Comparison of ENCODE assay signal across 22 mouse cellular contexts in genomic region chr4:129221097-129222010, GRCm38 (mm10). TPM values are rescaled to one million over a fixed set of nuclear protein-coding genes. Genes with fewer than 3 reads are reported as not detected.
DNase-seq lines count a peak whose midpoint lies in the region; TF ChIP-seq lines count a peak whose summit lies in the region.
"Had no signal": no experiment of that assay in that cellular context is flagged by ENCODE, and none has a peak within 500 bp of the region (broad histone marks: within the 10 kb centered on the region; RNA-seq: fewer than 3 reads in every experiment).

No protein-coding gene starts in this region.

- no peak overlapping the region for H3K4me2 ChIP-seq in CH12.LX (ENCODE audit: insufficient read depth, low read depth, poor library complexity, severe bottlenecking)
- H3K4me2 ChIP-seq: embryonic facial prominence, embryonic 15.5 days; forebrain, embryonic 15.5 days; hindbrain, embryonic 15.5 days; intestine, embryonic 15.5 days; limb, embryonic 13.5 days; liver, embryonic 12.5 days; midbrain, embryonic 15.5 days; stomach, embryonic 15.5 days had no signal

- 0 out of 2 replicates have a peak overlapping the region, but pooled peaks have one; percentile 6 for H3K27ac ChIP-seq in gastrocnemius, adult 2 months
- no peak overlapping the region for H3K27ac ChIP-seq in CH12.LX (ENCODE audit: insufficient read depth, low read depth)
- H3K27ac ChIP-seq: forebrain, embryonic 15.5 days; heart, embryonic 10.5 days; hindbrain, embryonic 15.5 days; intestine, embryonic 15.5 days; limb, embryonic 13.5 days; liver, embryonic 12.5 days; midbrain, embryonic 15.5 days; stomach, embryonic 15.5 days had no signal

- H3K4me1 ChIP-seq in CH12.LX (ENCODE audit: control insufficient read depth in 1 of 2, insufficient read depth in 2 of 2) (no peaks in the 10 kb centered on the region), E14TG2a.4 (replicated peaks; ENCODE audit: low read depth, low read length) (peaks cover 100% of the 10 kb centered on the region)

- intact Hi-C loops in gastrocnemius, adult 2 months (cut with DNase I) = loop anchor here (5.0 kb wide), 1 partner anchor 46 kb away; no protein-coding TSS in a partner anchor

- no peak for TF ChIP-seq POLR2A in CH12.LX (IDR thresholded peaks at IDR 0.05; ENCODE audit: low read depth, low read length)

- in situ Hi-C loops in CH12.LX (cut with MboI; ENCODE audit: low pct_ligation_motif_present, low pct_unique_long_range_greater_than_20kb, low sequenced_read_pairs) = loop anchor here (5.0 kb wide), 1 partner anchor 36 kb away; no protein-coding TSS in a partner anchor

- DNase-seq in gastrocnemius, adult 2 months = no peak
- no peak for DNase-seq in gastrocnemius, postnatal 25 days
- DNase-seq in CH12.LX (ENCODE audit: extremely low read depth) (no peak), R1 (ENCODE audit: low read depth, low spot score) (peak; percentile 69)
- no peak for DNase-seq in urinary bladder, postnatal 14 days (ENCODE audit: low spot score)
- no peak for DNase-seq in left cerebral cortex, adult 11 months (ENCODE audit: low spot score)
- DNase-seq: heart, postnatal 4 days; kidney, adult 8-10 months; kidney, postnatal 10 days; lung, adult 18-20 months; thymus, postnatal 25 days had no signal

- H3K9ac ChIP-seq in CH12.LX (ENCODE audit: insufficient read depth, low read depth) = no peak overlapping the region
- H3K9ac ChIP-seq: embryonic facial prominence, embryonic 15.5 days; forebrain, embryonic 15.5 days; hindbrain, embryonic 15.5 days; intestine, embryonic 15.5 days; liver, embryonic 12.5 days; midbrain, embryonic 15.5 days; stomach, embryonic 15.5 days had no signal

- no peaks in the 10 kb centered on the region for H3K9me3 ChIP-seq in CH12.LX (replicated peaks; ENCODE audit: low read length)
- H3K9me3 ChIP-seq in E14TG2a.4 (ENCODE audit: low read length) = no peaks in the 10 kb centered on the region
- H3K9me3 ChIP-seq: embryonic facial prominence, embryonic 15.5 days; forebrain, embryonic 15.5 days; heart, embryonic 10.5 days; hindbrain, embryonic 15.5 days; intestine, embryonic 15.5 days; limb, embryonic 13.5 days; liver, embryonic 12.5 days; midbrain, embryonic 15.5 days; stomach, embryonic 15.5 days had no signal

- no peaks in the 10 kb centered on the region for H3K79me2 ChIP-seq in CH12.LX (replicated peaks; ENCODE audit: control insufficient read depth, extremely low read depth, insufficient read depth, poor library complexity, severe bottlenecking)

- no peak for TF ChIP-seq CTCF in gastrocnemius, adult 2 months (IDR thresholded peaks at IDR 0.05)
- TF ChIP-seq CTCF in CH12.LX (conservative IDR thresholded peaks at IDR 0.05 in 1 of 2, IDR thresholded peaks at IDR 0.05 in 1 of 2; ENCODE audit: low read depth in 2 of 2, low read length in 2 of 2) (no peak), E14TG2a.4 (conservative IDR thresholded peaks at IDR 0.05; ENCODE audit: low read length) (no peak)

- no peak for TF ChIP-seq EP300 in CH12.LX (IDR thresholded peaks at IDR 0.05; ENCODE audit: low read length)

- dilution Hi-C loops in CH12.LX (cut with MboI; ENCODE audit: extremely low pct_ligation_motif_present, extremely low pct_unique_long_range_greater_than_20kb, low sequenced_read_pairs) = no loop called here

- H3K27me3 ChIP-seq in CH12.LX (replicated peaks) (no peaks in the 10 kb centered on the region), E14TG2a.4 (ENCODE audit: insufficient read depth, low read length) (no peaks in the 10 kb centered on the region)
- H3K27me3 ChIP-seq: embryonic facial prominence, embryonic 15.5 days; forebrain, embryonic 15.5 days; hindbrain, embryonic 15.5 days; intestine, embryonic 15.5 days; midbrain, embryonic 15.5 days; stomach, embryonic 15.5 days had no signal

- peaks cover 34 to 68% of the 10 kb centered on the region in 2 experiments for H3K36me3 ChIP-seq in CH12.LX (replicated peaks in 1 of 2; ENCODE audit: control insufficient read depth in 1 of 2, insufficient read depth in 1 of 2, low read length in 1 of 2)
- H3K36me3 ChIP-seq in E14TG2a.4 (ENCODE audit: insufficient read depth, low read length) = peaks cover 97% of the 10 kb centered on the region

- H3K4me3 ChIP-seq in gastrocnemius, adult 2 months = peak overlapping the region; percentile 36
- H3K4me3 ChIP-seq in CH12.LX (replicated peaks in 1 of 3; ENCODE audit: low read depth in 2 of 3, low read length in 2 of 3, poor library complexity in 1 of 3) (no peak overlapping the region), E14TG2a.4 (replicated peaks; ENCODE audit: low read length) (peak overlapping the region; percentile 79)
- H3K4me3 ChIP-seq: embryonic facial prominence, embryonic 15.5 days; forebrain, embryonic 15.5 days; heart, embryonic 10.5 days; hindbrain, embryonic 15.5 days; intestine, embryonic 15.5 days; limb, embryonic 13.5 days; liver, embryonic 12.5 days; midbrain, embryonic 15.5 days; stomach, embryonic 15.5 days had no signal

- TF ChIP-seq RAD21 in CH12.LX (IDR thresholded peaks at IDR 0.05; ENCODE audit: low read depth, low read length) = no peak

TF ChIP-seq in CH12.LX, 34 proteins besides CTCF, POLR2A, EP300 and RAD21:
- TF ChIP-seq RCOR1 (conservative IDR thresholded peaks at IDR 0.05; ENCODE audit: low read depth, low read length) (no peak), ELF1 (IDR thresholded peaks at IDR 0.05; ENCODE audit: low read depth, low read length) (no peak), ZC3H11A (IDR thresholded peaks at IDR 0.05; ENCODE audit: low read depth, low read length) (no peak), NELFE (IDR thresholded peaks at IDR 0.05; ENCODE audit: low read depth, low read length) (no peak), SMC3 (IDR thresholded peaks at IDR 0.05; ENCODE audit: low read depth, low read length) (no peak), MAZ (IDR thresholded peaks at IDR 0.05; ENCODE audit: low read depth, low read length) (no peak), POLR2AphosphoS2 (IDR thresholded peaks at IDR 0.05; ENCODE audit: low read depth, low read length) (0 out of 2 replicates have a peak, but pooled peaks have one; percentile 20), BHLHE40 (IDR thresholded peaks at IDR 0.05; ENCODE audit: low read depth, low read length) (no peak)

RNA-seq across cellular contexts. Expression of gene Yars, which starts 31.8 kb away (rescaled TPM):
- total RNA-seq in gastrocnemius, adult 2 months (2021) = 10 to 100 TPM; 39.8 to 43.0 TPM
- 10 to 100 TPM; 31.7 to 34.2 TPM for total RNA-seq in gastrocnemius, postnatal 25 days (2021)
- total RNA-seq in CH12.LX (2012; rRNA removed) (128 and 180 TPM in 2 replicates), CH12.LX (2014; rRNA removed) (96.1 and 96.3 TPM in 2 replicates)
- polyA plus RNA-seq in CH12.LX (2012; ENCODE audit: insufficient read length, low read depth) = 207 and 220 TPM in 2 replicates

RNA-seq across cellular contexts. Expression of gene S100pbp, which starts 31.8 kb away (rescaled TPM):
- 1 to 10 TPM; 4.7 to 4.9 TPM for total RNA-seq in gastrocnemius, adult 2 months (2021)
- 1 to 10 TPM; 3.5 to 4.0 TPM for total RNA-seq in gastrocnemius, postnatal 25 days (2021)
- total RNA-seq in CH12.LX (2012; rRNA removed) (22.5 and 23.1 TPM in 2 replicates), CH12.LX (2014; rRNA removed) (43.6 and 44.7 TPM in 2 replicates)
- 35.8 and 43.6 TPM in 2 replicates for polyA plus RNA-seq in CH12.LX (2012; ENCODE audit: insufficient read length, low read depth)

RNA-seq across cellular contexts. Expression of gene C77080, which starts 39.9 kb away (rescaled TPM):
- 1 to 10 TPM; 2.0 to 2.1 TPM for total RNA-seq in gastrocnemius, adult 2 months (2021)
- total RNA-seq in gastrocnemius, postnatal 25 days (2021) = 1 to 10 TPM; 1.3 to 2.0 TPM
- total RNA-seq in CH12.LX (2012; rRNA removed) (0.29 and 0.38 TPM in 2 replicates), CH12.LX (2014; rRNA removed) (not detected in 2 replicates)
- 0.68 and 1.1 TPM in 2 replicates for polyA plus RNA-seq in CH12.LX (2012; ENCODE audit: insufficient read length, low read depth)
- total RNA-seq: megakaryocyte, adult 5-6 weeks had no signal

Comparison
In these comparisons a context has a peak if more than half of its experiments do, and no peak if none do; other contexts are left out.
1. H3K4me3 ChIP-seq: peak in gastrocnemius, adult 2 months (single experiment) and E14TG2a.4 (single experiment); none in CH12.LX (0 of 3).